Mouse (Mus musculus) heart, adult 2 months (tissue): ENCODE measurements at regions not wholly inside any gene's neighbourhood (a gene's known extent, or its start where the extent isn't known, plus 50 kb on each side); places are given as distances from the start of the nearest gene placed in this dataset.
A peak's percentile ranks its signal among the peaks of the same experiment; 100 is the strongest.

ENCODE experiments used
- DNase-seq, 2 experiments: peaks; one replicate each; pipeline ENCODE4 v3.0.0; 2021
- H3K27ac ChIP-seq: fragments of 200-600 bp; 2 replicates; pipeline ENCODE4 v1.8.1; 2022
- H3K27me3 ChIP-seq: fragments of 200-500 bp; 2 replicates; pipeline ENCODE4 v1.6.1; 2012; ENCODE audit warnings: mild to moderate bottlenecking, low read length, inconsistent platforms, mixed read lengths; ENCODE audit not compliant: control insufficient read depth, insufficient read depth
- H3K36me3 ChIP-seq: fragments of 200-500 bp; 2 replicates; pipeline ENCODE4 v1.6.1; 2012; ENCODE audit warnings: low read length, inconsistent platforms; ENCODE audit not compliant: control insufficient read depth, insufficient read depth
- H3K4me1 ChIP-seq: fragments of 200-500 bp; 2 replicates; pipeline ENCODE4 v1.6.1; 2011; ENCODE audit warnings: low read length; ENCODE audit not compliant: control insufficient read depth, insufficient read depth
- H3K4me3 ChIP-seq: fragments of 200-600 bp; 2 replicates; pipeline ENCODE4 v1.8.1; 2022
- H3K79me2 ChIP-seq: fragments of 200-500 bp; replicated peaks from 2 replicates; pipeline ENCODE4 v1.6.1; 2012; ENCODE audit warnings: mild to moderate bottlenecking, inconsistent platforms, low read length, moderate library complexity, mixed read lengths; ENCODE audit not compliant: control insufficient read depth, insufficient read depth
- H3K9ac ChIP-seq: fragments of 200-500 bp; 2 replicates; pipeline ENCODE4 v1.6.1; 2012; ENCODE audit warnings: low read depth, mild to moderate bottlenecking, control low read depth, inconsistent platforms, low read length, mixed read lengths
- CTCF ChIP-seq: fragments of 200-600 bp; IDR thresholded peaks from 2 replicates; pipeline ENCODE4 v1.8.1; 2022; ENCODE audit warnings: antibody characterized with exemption, mild to moderate bottlenecking, moderate library complexity
- EP300 ChIP-seq: fragments of 200-500 bp; IDR thresholded peaks from 2 replicates; pipeline ENCODE4 v1.6.1; 2011; ENCODE audit warnings: low read depth, low read length, control low read depth; ENCODE audit not compliant: insufficient read depth
- POLR2A ChIP-seq: fragments of 200-500 bp; IDR thresholded peaks from 2 replicates; pipeline ENCODE4 v1.6.1; 2011; ENCODE audit warnings: mild to moderate bottlenecking, low read depth, low read length, control low read depth; ENCODE audit not compliant: insufficient read depth
- WGBS: fragments of 180-500 bp; shearing (Covaris S2); methylation state at CpG from one replicate; pipeline ENCODE4 v1.1.7; 2018; 5-methylcytosine and 5-hydroxymethylcytosine counted together
- intact Hi-C: fragments of 180-260 bp; cut with DNase I; formaldehyde crosslinking; loops from one replicate; pipeline ENCODE4 v1.15.1; 2025

DNA sequence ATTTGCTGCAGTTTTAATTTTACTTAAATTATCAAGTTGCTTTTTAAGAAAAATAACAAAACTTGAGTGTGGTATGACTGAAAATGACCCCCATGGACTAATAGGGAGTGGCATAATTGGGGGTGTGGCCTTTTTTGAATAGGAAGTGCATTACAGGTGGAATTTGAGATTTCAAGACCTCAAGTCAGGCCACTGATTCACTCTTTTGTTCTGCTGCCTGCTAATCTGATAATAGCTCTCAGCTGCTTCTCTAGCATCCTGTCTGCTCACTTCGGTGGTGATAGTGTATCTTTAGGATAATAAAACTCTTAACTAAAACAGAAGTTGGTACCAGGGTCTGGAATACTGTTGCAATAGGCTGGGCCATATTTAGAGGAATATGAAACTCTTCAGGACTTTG lies 1155.4 kb downstream of the Kcnt2 start:
- H3K9ac ChIP-seq = no peak overlapping the region
- intact Hi-C loops = no loop called here
- TF ChIP-seq CTCF (no peak), EP300 (no peak), POLR2A (no peak)
- H3K79me2 ChIP-seq = no peaks in the 10 kb centered on the region
- no peak overlapping the region for H3K4me3 ChIP-seq
- 19% methylated on average over 1 of the region's 1 CpGs for WGBS
- DNase-seq = no peak
- no peaks in the 10 kb centered on the region for H3K27me3 ChIP-seq
- no peak overlapping the region for H3K27ac ChIP-seq
- no peaks in the 10 kb centered on the region for H3K36me3 ChIP-seq
- H3K4me1 ChIP-seq = no peaks in the 10 kb centered on the region

- H3K36me3 ChIP-seq = no peaks in the 10 kb centered on the region
- 44% methylated on average over 4 of the region's 4 CpGs for WGBS
- TF ChIP-seq EP300 (no peak), POLR2A (no peak), CTCF (no peak)
- H3K9ac ChIP-seq = no peak overlapping the region
- intact Hi-C loops = no loop called here
- no peaks in the 10 kb centered on the region for H3K27me3 ChIP-seq
- H3K79me2 ChIP-seq = no peaks in the 10 kb centered on the region
- no peak overlapping the region for H3K4me3 ChIP-seq
- DNase-seq = no peak
- no peaks in the 10 kb centered on the region for H3K4me1 ChIP-seq
- H3K27ac ChIP-seq = no peak overlapping the region
Measured at GRCm38 (mm10) chr1:141429675-141430074, 1183.7 kb downstream of the Kcnt2 start.

DNA sequence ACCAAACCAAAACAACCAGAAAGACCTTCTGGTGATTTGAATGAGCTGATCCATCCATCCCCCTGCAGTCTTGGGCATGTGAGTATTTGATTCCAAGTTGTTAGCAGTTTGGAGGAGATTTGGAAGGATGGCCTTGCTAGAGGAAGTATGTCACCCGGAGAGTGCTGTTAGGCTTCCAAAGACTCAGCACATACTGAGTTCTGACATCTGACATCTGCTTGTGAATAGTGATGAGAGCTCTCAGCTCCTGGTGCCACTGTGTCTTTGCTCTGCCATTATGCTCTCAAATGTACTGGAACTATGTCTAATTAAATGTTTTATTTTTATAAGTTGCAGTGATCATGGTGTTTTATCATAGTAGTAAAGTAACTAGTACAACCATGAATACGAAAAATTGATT lies 1184.2 kb downstream of the Kcnt2 start:
- no peak for DNase-seq
- Histone ChIP-seq H3K79me2 (no peaks in the 10 kb centered on the region), H3K4me3 (no peak overlapping the region), H3K36me3 (no peaks in the 10 kb centered on the region), H3K9ac (no peak overlapping the region), H3K27ac (no peak overlapping the region), H3K4me1 (no peaks in the 10 kb centered on the region), H3K27me3 (no peaks in the 10 kb centered on the region)
- intact Hi-C loops = no loop called here
- WGBS = 66% methylated on average over 2 of the region's 2 CpGs
- TF ChIP-seq POLR2A (no peak), EP300 (no peak), CTCF (no peak)

DNA sequence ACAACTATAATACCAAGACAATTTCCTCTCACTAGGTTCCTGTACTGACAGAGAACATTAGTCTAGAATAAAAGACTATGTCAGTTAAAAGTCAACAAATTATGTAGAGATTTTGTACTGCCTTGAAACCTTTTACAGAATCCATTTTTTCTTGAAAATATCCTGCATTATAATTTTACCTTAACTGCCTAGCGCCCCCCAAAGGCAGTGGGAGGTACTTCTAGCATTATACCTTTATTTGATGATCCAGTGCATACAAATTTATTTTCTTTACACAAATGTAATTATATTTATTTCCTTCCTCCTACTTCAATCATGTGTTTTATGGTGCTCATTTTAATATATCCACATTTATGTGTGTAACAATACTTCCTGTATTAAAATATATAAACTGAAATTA lies 1189.5 kb downstream of the Kcnt2 start:
- H3K4me1 ChIP-seq = no peaks in the 10 kb centered on the region
- H3K9ac ChIP-seq = no peak overlapping the region
- 5% methylated on average over 1 of the region's 1 CpGs for WGBS
- H3K36me3 ChIP-seq = no peaks in the 10 kb centered on the region
- no peaks in the 10 kb centered on the region for H3K27me3 ChIP-seq
- intact Hi-C loops = no loop called here
- DNase-seq = no peak
- no peak overlapping the region for H3K4me3 ChIP-seq
- TF ChIP-seq CTCF (peak; percentile 41), POLR2A (no peak)
- H3K27ac ChIP-seq = no peak overlapping the region
- no peaks in the 10 kb centered on the region for H3K79me2 ChIP-seq

GRCm38 (mm10) chr1:141440234-141440633 lies 1194.3 kb downstream of the Kcnt2 start:
- H3K36me3 ChIP-seq = no peaks in the 10 kb centered on the region
- DNase-seq = no peak
- H3K27me3 ChIP-seq = no peaks in the 10 kb centered on the region
- H3K27ac ChIP-seq = no peak overlapping the region
- intact Hi-C loops = no loop called here
- no peak overlapping the region for H3K4me3 ChIP-seq
- no peaks in the 10 kb centered on the region for H3K4me1 ChIP-seq
- TF ChIP-seq CTCF (no peak), EP300 (no peak), POLR2A (no peak)
- H3K79me2 ChIP-seq = no peaks in the 10 kb centered on the region
- no peak overlapping the region for H3K9ac ChIP-seq

- Histone ChIP-seq H3K27ac (no peak overlapping the region), H3K79me2 (no peaks in the 10 kb centered on the region), H3K27me3 (no peaks in the 10 kb centered on the region), H3K36me3 (no peaks in the 10 kb centered on the region), H3K9ac (no peak overlapping the region), H3K4me1 (no peaks in the 10 kb centered on the region), H3K4me3 (no peak overlapping the region)
- DNase-seq = no peak
- WGBS = 80% methylated on average over 1 of the region's 1 CpGs
- no peak for TF ChIP-seq EP300
- TF ChIP-seq CTCF = no peak
- no peak for TF ChIP-seq POLR2A
- intact Hi-C loops = no loop called here
Measured at GRCm38 (mm10) chr1:141450960-141451359, 1205.0 kb downstream of the Kcnt2 start.
